Mouse (Mus musculus): ENCODE results near the gene Alox5. TPM values are rescaled to one million over a fixed set of nuclear protein-coding genes. Genes with fewer than 3 reads are reported as not detected.

Gene Alox5
- total and polyA plus RNA-seq, 3 experiments: not detected

- dilution Hi-C loops (cut with MboI; ENCODE audit: extremely low pct_ligation_motif_present, extremely low pct_unique_long_range_greater_than_20kb, low sequenced_read_pairs): no loop called here
- in situ Hi-C loops (cut with MboI; ENCODE audit: low pct_ligation_motif_present, low pct_unique_long_range_greater_than_20kb, low sequenced_read_pairs): loop anchor here (25.0 kb wide), 2 partner anchors 203 to 403 kb away; partner anchors contain the start of gene Washc2
- no peaks in the 10 kb centered on the region for H3K27me3 ChIP-seq (replicated peaks)
- H3K27ac ChIP-seq (ENCODE audit: insufficient read depth, low read depth): no peak overlapping the region
- H3K9ac ChIP-seq (ENCODE audit: insufficient read depth, low read depth): no peak overlapping the region
- no peak overlapping the region for H3K4me2 ChIP-seq (ENCODE audit: insufficient read depth, low read depth, poor library complexity, severe bottlenecking)
- no peaks in the 10 kb centered on the region for H3K9me3 ChIP-seq (replicated peaks; ENCODE audit: low read length)
- no peaks in the 10 kb centered on the region for H3K79me2 ChIP-seq (replicated peaks; ENCODE audit: control insufficient read depth, extremely low read depth, insufficient read depth, poor library complexity, severe bottlenecking)
- peaks cover 2 to 14% of the 10 kb centered on the region in 2 experiments; a peak in 2 of 4 replicates for H3K4me1 ChIP-seq (ENCODE audit: control insufficient read depth in 1 of 2, insufficient read depth in 2 of 2)
- H3K4me3 ChIP-seq (replicated peaks in 1 of 3; ENCODE audit: low read depth in 2 of 3, low read length in 2 of 3, poor library complexity in 1 of 3): no peak overlapping the region
- TF ChIP-seq ZMIZ1 (IDR thresholded peaks at IDR 0.05; ENCODE audit: low read depth, low read length): no peak
- no peak for DNase-seq (ENCODE audit: extremely low read depth)
- no peaks in the 10 kb centered on the region for H3K36me3 ChIP-seq (replicated peaks in 1 of 2; ENCODE audit: control insufficient read depth in 1 of 2, insufficient read depth in 1 of 2, low read length in 1 of 2)
These were observed 45.8 kb downstream of the Alox5 start for GRCm38 (mm10) chr6:116415126-116415676.

GRCm38 (mm10) chr6:116412546-116413325 is 48.2 kb downstream of the Alox5 start:
- H3K9ac ChIP-seq (ENCODE audit: insufficient read depth, low read depth): no peak overlapping the region
- H3K9me3 ChIP-seq (replicated peaks; ENCODE audit: low read length): no peaks in the 10 kb centered on the region
- dilution Hi-C loops (cut with MboI; ENCODE audit: extremely low pct_ligation_motif_present, extremely low pct_unique_long_range_greater_than_20kb, low sequenced_read_pairs) (no loop called here), in situ Hi-C loops (cut with MboI; ENCODE audit: low pct_ligation_motif_present, low pct_unique_long_range_greater_than_20kb, low sequenced_read_pairs) (loop anchor here (25.0 kb wide), 2 partner anchors 200 to 400 kb away; partner anchors contain the start of gene Washc2)
- no peak overlapping the region for H3K4me2 ChIP-seq (ENCODE audit: insufficient read depth, low read depth, poor library complexity, severe bottlenecking)
- peaks cover 0 to 4% of the 10 kb centered on the region in 2 experiments for H3K36me3 ChIP-seq (replicated peaks in 1 of 2; ENCODE audit: control insufficient read depth in 1 of 2, insufficient read depth in 1 of 2, low read length in 1 of 2)
- H3K27ac ChIP-seq (ENCODE audit: insufficient read depth, low read depth): no peak overlapping the region
- no peaks in the 10 kb centered on the region for H3K27me3 ChIP-seq (replicated peaks)
- H3K79me2 ChIP-seq (replicated peaks; ENCODE audit: control insufficient read depth, extremely low read depth, insufficient read depth, poor library complexity, severe bottlenecking): no peaks in the 10 kb centered on the region
- peaks cover 2 to 14% of the 10 kb centered on the region in 2 experiments; a peak in 2 of 4 replicates for H3K4me1 ChIP-seq (ENCODE audit: control insufficient read depth in 1 of 2, insufficient read depth in 2 of 2)
- no peak for DNase-seq (ENCODE audit: extremely low read depth)
- TF ChIP-seq E2F4 (IDR thresholded peaks at IDR 0.05; ENCODE audit: insufficient replicate concordance, low read depth, low read length) (no peak), MAFK (IDR thresholded peaks at IDR 0.05; ENCODE audit: insufficient replicate concordance, low read length) (no peak), JUN (IDR thresholded peaks at IDR 0.05; ENCODE audit: insufficient read depth, low read depth, low read length) (no peak), CHD1 (IDR thresholded peaks at IDR 0.05; ENCODE audit: low read depth, low read length) (no peak), ZKSCAN1 (IDR thresholded peaks at IDR 0.05; ENCODE audit: borderline replicate concordance, low read depth, low read length) (no peak)
- no peak overlapping the region for H3K4me3 ChIP-seq (replicated peaks in 1 of 3; ENCODE audit: low read depth in 2 of 3, low read length in 2 of 3, poor library complexity in 1 of 3)

- no peak for DNase-seq (ENCODE audit: extremely low read depth)
- Histone ChIP-seq H3K79me2 (replicated peaks; ENCODE audit: control insufficient read depth, extremely low read depth, insufficient read depth, poor library complexity, severe bottlenecking) (no peaks in the 10 kb centered on the region), H3K4me3 (replicated peaks in 1 of 3; ENCODE audit: low read depth in 2 of 3, low read length in 2 of 3, poor library complexity in 1 of 3) (no peak overlapping the region), H3K27me3 (replicated peaks) (no peaks in the 10 kb centered on the region), H3K4me1 (ENCODE audit: control insufficient read depth in 1 of 2, insufficient read depth in 2 of 2) (peaks cover 0 to 10% of the 10 kb centered on the region in 2 experiments; a peak in 2 of 4 replicates), H3K9me3 (replicated peaks; ENCODE audit: low read length) (no peaks in the 10 kb centered on the region), H3K4me2 (ENCODE audit: insufficient read depth, low read depth, poor library complexity, severe bottlenecking) (no peak overlapping the region), H3K36me3 (replicated peaks in 1 of 2; ENCODE audit: control insufficient read depth in 1 of 2, insufficient read depth in 1 of 2, low read length in 1 of 2) (peaks cover 0 to 4% of the 10 kb centered on the region in 2 experiments), H3K9ac (ENCODE audit: insufficient read depth, low read depth) (no peak overlapping the region), H3K27ac (ENCODE audit: insufficient read depth, low read depth) (no peak overlapping the region)
- TF ChIP-seq BHLHE40 (IDR thresholded peaks at IDR 0.05; ENCODE audit: low read depth, low read length) (no peak), CHD1 (IDR thresholded peaks at IDR 0.05; ENCODE audit: low read depth, low read length) (no peak), MYC (IDR thresholded peaks at IDR 0.05; ENCODE audit: low read depth, low read length) (no peak), CHD2 (IDR thresholded peaks at IDR 0.05; ENCODE audit: low read length) (no peak), USF1 (IDR thresholded peaks at IDR 0.05; ENCODE audit: low read depth, low read length) (no peak), NRF1 (IDR thresholded peaks at IDR 0.05; ENCODE audit: low read depth, low read length) (no peak), E2F4 (IDR thresholded peaks at IDR 0.05; ENCODE audit: insufficient replicate concordance, low read depth, low read length) (no peak), UBTF (IDR thresholded peaks at IDR 0.05; ENCODE audit: low read depth, low read length) (no peak)
- dilution Hi-C loops (cut with MboI; ENCODE audit: extremely low pct_ligation_motif_present, extremely low pct_unique_long_range_greater_than_20kb, low sequenced_read_pairs): no loop called here
- in situ Hi-C loops (cut with MboI; ENCODE audit: low pct_ligation_motif_present, low pct_unique_long_range_greater_than_20kb, low sequenced_read_pairs): loop anchor here (25.0 kb wide), 2 partner anchors 199 to 399 kb away; partner anchors contain the start of gene Washc2
These were observed 49.3 kb downstream of the Alox5 start for GRCm38 (mm10) chr6:116411716-116412115.

All from CH12.LX (cell line).